Mouse (Mus musculus) cortical plate, adult 2 months (tissue): ENCODE data around the gene Id2.

Experiments
- CTCF ChIP-seq: fragments of 200-500 bp; IDR thresholded peaks from 2 replicates; pipeline ENCODE4 v1.5.1; 2011; ENCODE audit warnings: mild to moderate bottlenecking, control low read depth, low read length; ENCODE audit not compliant: insufficient read depth; ENCODE audit errors: extremely low read depth
- POLR2A ChIP-seq: fragments of 200-500 bp; IDR thresholded peaks from 2 replicates; pipeline ENCODE4 v1.6.1; 2011; ENCODE audit warnings: mild to moderate bottlenecking, low read length, control low read depth; ENCODE audit not compliant: insufficient read depth; ENCODE audit errors: extremely low read depth

DNA sequence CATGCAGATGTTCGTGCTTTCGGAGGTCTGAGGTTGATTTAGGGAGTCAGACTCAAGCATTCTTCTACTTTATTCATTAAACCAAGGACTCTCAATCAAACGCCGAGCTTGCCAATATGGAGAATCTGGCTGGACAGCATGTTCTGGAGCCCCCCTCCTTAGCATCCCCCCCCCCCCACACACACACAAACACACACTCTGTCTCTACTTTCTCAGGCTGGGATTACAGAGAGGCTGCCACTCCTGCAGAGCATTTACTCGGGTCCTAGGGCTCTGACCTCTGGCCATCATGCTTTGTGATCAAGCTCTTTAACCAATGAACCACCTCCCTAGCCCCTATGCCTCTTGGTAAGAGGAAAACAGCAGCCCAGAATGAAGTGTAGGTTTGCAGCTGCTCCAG is 29.3 kb upstream of the Id2 start:
- TF ChIP-seq POLR2A, result no peak
- TF ChIP-seq CTCF, result no peak
